Mouse (Mus musculus): ENCODE data around the gene Fam160b1. TPM values are rescaled to one million over a fixed set of nuclear protein-coding genes. Genes with fewer than 3 reads are reported as not detected.

Fam160b1 gene
- polyA plus RNA-seq, 1 experiment from 2014 or later = 15.6 TPM

DNA sequence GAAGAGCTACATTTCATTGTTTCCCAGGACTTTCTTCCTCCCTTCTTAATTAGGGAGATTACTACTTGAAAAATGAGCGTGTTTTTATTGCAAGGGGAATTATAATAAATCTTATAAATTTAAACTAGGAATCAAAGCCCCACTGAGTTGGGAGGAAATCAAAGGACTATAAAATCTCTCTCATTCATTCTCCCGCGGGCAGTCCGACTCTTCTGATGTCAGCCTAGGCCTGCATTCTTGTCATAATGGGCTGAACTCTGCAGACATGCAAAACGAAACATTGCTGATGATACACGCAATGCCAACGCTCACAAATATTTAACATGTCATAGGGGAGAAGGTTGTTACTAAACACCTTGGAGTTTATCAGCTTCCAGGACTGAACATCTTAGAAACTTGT lies 76.6 kb downstream of the Fam160b1 start:
- no peak for ATAC-seq (ENCODE audit: low read depth)
- Histone ChIP-seq H3K4me1 (ENCODE audit: control insufficient read depth, insufficient read depth, low read length) (peaks cover 21% of the 10 kb centered on the region), H3K27ac (ENCODE audit: low read depth, low read length) (no peak overlapping the region), H3K4me3 (ENCODE audit: low read depth, low read length) (no peak overlapping the region), H3K36me3 (ENCODE audit: control insufficient read depth, insufficient read depth, low read length) (no peaks in the 10 kb centered on the region), H3K4me2 (ENCODE audit: low read depth, low read length) (no peak overlapping the region), H3K9ac (replicated peaks; ENCODE audit: low read depth, low read length) (no peak overlapping the region), H3K27me3 (ENCODE audit: control insufficient read depth, insufficient read depth, low read length) (no peaks in the 10 kb centered on the region), H3K9me3 (ENCODE audit: control insufficient read depth, low read length) (no peaks in the 10 kb centered on the region)
- WGBS = 39% methylated on average over 7 of the region's 7 CpGs

Other genes with a start within 250 kb of the Fam160b1 start
- gene Ablim1, start 45.8 kb upstream of the Fam160b1 start, polyA plus RNA-seq (2014; fragmentation: Nextera tagmentation; extraction: Ambion mirVana) = 47.4 and 59.7 TPM in 2 replicates
- 12.3 and 14.9 TPM in 2 replicates for gene Trub1, start 92.2 kb downstream of the Fam160b1 start, polyA plus RNA-seq (2014; fragmentation: Nextera tagmentation; extraction: Ambion mirVana)

Measured in neural tube, embryonic 14.5 days (tissue).